Mouse (Mus musculus): ENCODE measurements around the gene Ptpa. TPM values are rescaled to one million over a fixed set of nuclear protein-coding genes. Genes with fewer than 3 reads are reported as not detected.

The Ptpa gene
- total RNA-seq, 2 experiments from 2014 or later: 95.1 to 101 TPM

DNA sequence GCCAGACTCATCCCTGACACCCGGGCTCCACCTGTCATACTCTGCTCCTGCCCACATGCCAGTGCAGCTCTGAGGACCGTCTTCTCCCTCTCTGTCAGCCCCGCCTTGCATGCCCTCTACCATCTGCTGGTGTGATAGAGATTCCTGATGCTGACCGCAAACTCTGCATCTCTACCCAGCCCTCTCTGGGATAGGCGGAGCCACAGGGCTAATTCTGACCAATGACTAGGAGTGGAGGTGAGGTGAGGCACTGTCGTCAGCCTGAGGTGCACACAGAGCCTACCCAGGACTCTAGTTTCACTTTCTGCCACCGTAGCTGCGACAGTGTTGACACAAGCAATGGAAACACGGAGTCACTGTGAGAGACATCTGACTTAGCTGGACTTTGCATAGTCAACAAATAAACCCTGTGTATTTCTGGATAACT lies 48.1 kb downstream of the Ptpa start:
- DNase-seq: no peak

GRCm38 (mm10) chr2:30464411-30464810 lies 48.6 kb downstream of the Ptpa start:
- DNase-seq: no peak

GRCm38 (mm10) chr2:30466787-30467186 lies 50.9 kb downstream of the Ptpa start:
- no peak for DNase-seq

- no peak for DNase-seq
Observed at GRCm38 (mm10) chr2:30469009-30469408, 53.2 kb downstream of the Ptpa start.

GRCm38 (mm10) chr2:30469796-30470142 lies 53.9 kb downstream of the Ptpa start:
- peak; percentile 74 for DNase-seq

DNA sequence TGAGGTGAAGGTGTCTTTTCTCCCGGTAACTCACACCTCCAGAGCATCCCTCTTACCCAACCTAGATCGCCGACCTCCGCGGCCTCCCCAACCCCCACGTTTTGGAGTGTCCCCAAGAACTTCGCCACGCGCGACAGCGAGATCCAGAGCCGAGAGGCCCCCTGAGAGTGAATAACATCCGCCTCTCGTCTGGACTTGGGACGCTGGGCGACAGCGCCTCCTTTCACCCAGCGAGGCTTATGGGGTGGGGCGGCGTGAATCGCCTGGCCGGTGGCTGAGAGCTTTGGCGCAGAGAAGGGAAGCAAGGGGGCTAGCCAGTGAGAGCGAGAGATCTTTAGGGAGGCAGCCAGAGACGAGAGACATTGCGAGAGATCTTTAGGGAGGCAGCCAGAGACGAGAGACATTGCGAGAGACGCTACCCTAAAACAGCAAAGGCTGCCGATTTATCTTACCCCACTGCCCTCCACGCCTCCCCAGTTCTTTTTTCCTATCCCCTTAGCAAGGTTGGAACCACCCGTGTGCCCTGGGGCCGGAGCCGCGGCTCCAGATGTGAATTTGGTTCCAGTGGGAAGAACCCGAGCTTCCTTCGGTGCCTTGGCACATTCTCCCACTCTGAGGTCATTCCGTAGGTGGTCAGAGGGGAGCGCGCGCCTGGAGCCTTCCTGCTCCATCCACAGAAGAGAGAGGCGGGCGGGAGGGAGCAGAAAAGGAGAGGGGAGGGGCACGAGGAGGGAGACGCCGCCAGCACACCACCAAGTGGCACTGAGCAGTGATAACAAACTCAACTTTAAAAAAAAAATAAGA lies 54.5 kb downstream of the Ptpa start:
- peak; percentile 75 for DNase-seq

DNA sequence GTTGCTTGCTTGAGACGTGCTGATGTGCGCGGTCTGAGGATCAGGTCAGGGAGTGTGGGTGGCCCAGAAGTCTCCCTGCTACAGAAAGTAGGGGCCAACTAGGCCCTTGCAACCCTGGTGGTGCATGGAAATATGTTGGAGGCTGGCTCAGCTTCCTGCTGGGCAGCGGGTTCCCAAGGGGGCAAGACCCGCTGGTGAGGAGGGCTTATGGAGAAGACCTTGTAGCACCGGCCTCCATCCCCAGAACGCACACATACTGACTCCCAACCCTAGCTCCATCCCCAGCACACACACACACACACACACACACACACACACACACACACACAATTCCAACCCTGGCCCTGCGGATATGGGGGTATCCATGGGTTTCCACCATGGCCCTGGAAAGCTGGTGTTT lies 55.2 kb downstream of the Ptpa start:
- DNase-seq: no peak

DNA sequence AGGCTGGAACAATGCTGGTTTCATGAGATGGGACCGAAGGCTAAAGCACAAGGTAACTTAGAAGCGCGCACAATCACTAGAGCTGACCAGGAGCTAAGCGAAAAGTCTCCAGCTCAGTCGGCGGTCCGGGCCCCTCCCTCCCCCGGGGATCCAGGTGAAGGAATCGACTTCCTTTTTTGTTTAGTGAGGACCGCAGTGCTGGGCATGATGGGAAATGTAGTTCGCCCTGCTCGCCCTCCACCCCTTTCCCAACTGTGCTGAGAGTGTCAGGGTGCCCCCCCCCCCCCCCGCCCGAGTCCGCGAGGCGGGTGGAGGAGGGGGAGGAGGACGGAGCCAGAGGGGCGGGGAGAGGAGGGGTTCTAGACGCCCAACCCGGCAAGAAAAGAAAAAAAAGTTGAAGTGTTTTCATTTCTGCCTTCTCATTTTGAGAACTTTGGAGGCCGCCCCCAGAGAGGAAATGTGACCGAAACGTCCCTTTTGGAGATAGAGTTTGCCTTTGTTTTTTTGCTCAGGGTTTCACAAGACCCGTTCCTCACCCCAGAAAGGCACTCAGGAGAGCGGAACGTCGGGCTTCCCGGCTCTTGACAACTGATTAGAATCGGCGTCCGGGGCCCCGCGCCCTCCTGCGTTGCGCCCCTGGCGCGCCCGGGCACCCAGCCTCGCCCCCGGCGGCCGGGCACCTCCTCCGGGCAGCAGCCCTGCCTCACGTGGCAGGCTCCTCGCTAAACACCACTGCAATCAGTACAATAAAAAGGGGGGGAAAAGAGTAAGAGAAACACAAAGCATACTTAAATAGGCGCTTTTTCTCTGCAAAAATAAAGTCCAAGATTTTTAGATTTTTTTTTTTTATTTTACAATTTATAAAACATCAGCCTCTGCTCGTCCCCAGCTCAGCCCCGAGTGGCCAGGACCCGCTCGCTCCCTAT lies 56.2 kb downstream of the Ptpa start:
- peak; percentile 71 for DNase-seq

DNA sequence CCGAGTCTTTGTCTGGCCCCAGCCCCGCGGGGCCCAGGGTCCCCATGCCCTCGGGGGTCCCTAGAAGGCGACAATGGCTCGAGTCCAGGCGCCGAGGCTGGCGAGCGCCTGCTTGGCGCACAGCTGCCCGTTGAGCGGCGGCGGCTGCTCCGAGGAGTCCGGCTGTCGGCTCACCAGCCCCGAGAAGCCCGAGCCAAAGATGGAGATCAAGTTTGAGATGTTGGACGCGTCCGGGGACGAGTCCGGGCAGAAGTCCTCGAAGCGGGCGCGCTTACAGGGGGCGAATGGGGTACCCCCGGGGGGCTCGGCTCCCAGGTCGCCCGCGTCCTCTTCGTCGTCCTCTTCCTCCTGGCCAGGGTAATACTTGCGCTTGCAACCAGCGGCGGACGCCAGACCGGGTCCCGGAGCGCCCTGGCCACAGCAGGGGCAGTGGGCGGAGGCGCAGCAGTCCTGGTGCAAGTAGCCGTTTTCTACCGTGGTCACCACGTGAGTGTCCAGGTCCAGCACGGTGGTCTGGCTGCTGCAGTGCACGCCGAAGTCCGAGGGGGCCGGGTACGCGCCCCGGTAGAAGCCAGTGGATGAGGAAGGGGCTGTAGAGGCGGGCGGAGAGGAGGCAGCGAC lies 57.0 kb downstream of the Ptpa start:
- DNase-seq: peak; percentile 66

GRCm38 (mm10) chr2:30473431-30474031 lies 57.7 kb downstream of the Ptpa start:
- peak; percentile 66 for DNase-seq

DNA sequence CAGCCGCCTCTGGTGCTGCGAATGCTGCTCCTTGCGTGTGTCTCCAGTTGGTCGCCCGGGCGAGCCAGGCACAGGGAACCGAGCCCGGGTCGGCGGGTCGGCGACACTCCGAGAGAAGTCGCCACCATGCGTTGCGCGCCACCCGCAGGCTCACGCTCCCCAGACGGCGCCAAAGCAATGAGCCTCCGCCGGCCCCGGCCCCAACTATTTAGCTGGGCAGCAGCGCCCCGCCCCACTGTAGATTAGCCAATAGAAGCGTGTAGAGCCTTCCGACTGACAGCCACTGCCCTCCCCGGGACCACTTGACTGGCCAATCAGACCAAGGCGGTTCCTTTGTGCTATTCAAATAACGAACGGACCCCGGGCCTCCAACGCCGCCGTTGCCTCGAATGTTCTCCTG lies 58.2 kb downstream of the Ptpa start, which contains the start of gene Ier5l:
Gene Ier5l (minus strand): TSS at position 181 of the 400 bp plus-strand sequence.
- peak; percentile 96 for DNase-seq

- DNase-seq: no peak
Observed at GRCm38 (mm10) chr2:30474776-30475175, 58.9 kb downstream of the Ptpa start.

GRCm38 (mm10) chr2:30475457-30475856 lies 59.6 kb downstream of the Ptpa start:
- DNase-seq: no peak

DNA sequence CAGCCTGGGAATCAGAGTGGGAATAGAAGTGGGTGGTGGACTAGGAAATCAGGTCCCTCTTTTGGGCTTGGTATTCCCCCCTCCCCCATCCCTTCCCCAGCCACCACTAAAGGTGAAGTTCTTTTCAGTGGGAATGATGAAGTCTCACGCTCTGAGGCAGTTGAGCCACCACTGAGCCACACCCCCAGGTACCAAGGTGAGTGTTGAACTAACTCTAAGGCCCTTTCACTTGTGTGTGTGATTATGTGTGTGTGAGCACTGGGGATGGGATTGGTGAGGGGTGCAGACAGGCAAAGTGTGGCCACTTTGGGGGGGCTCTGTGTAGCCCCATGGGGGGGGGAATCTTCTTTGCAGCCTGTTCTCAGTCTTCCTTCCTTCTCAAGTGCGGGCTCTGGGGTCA lies 60.4 kb downstream of the Ptpa start:
- DNase-seq: no peak

GRCm38 (mm10) chr2:30478526-30478925 lies 62.7 kb downstream of the Ptpa start:
- no peak for DNase-seq

DNA sequence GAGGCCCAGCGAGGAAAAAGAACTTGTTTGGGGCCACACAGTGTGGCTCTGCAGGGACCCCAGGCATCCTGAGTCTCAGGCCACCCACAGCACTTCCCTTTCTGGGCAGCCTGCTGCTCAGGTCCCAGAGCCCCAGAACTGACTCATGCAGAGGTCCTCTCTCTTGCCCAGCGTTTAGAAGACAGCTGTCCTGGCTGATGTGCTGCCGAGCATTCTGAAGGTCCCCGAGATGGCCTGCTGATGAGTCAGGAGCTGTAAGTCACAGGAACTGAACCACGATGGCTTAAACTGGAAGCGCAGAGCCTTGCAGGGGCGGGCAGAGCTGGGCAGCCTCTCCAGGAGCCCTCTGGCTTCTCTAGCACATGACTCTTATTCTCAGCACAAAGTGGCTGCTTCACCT lies 71.8 kb downstream of the Ptpa start:
- peak; percentile 29 for DNase-seq

GRCm38 (mm10) chr2:30490384-30490783 lies 74.5 kb downstream of the Ptpa start:
- DNase-seq: no peak

- DNase-seq: no peak
Observed at GRCm38 (mm10) chr2:30495000-30495908, 79.4 kb downstream of the Ptpa start.

DNA sequence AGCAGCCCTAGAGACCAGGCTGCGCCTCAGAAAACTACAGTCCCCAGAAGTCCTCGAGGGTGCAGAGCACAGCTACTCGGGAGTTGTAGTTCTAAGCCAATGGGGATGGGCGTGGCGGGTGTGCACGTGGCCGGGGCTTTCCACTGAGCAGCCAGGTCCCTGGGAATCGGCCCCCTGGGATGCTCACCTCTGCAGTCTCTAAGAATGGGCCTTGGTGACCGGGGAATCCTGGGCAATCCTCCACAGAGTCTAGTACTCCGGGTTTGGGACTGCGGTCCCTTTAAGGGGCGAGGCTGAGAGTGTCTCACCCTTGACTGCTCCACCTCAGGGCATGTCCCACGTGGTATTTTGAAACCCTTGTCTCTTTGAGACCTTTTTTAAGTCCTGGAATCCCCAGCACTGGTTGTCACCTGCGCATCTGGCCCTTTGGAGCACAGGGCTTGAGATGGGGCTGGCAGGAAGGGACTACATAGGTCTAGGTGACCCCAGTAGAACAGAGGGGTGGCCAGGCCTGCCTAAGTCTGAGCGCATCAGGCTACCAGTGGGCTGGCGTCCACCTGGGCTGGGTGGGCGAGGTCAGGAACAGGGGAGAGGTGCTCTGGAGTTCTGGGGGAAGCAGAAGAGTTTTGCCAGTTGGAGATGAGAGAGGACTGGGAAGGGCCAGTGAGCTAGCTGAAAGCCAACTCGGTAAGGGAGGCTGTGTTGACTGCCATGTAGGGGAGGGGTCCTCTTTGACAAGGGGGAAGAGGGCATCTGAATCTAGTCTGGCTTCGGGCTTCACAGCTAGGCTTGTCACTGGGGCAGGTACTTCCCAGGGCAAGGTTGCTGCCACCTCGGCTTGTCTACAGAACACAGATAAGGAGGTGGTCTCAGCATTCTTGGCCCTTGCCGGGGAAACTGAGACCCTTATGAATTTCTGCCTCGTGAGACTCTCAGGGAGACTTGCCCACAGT lies 80.3 kb downstream of the Ptpa start:
- peak; percentile 51 for DNase-seq
